Mouse (Mus musculus) E14TG2a.4 (cell line): Measurements from ENCODE around the gene Rictor.
A peak's percentile ranks its signal among the peaks of the same experiment; 100 is the strongest.

Experiments
- H3K27me3 ChIP-seq: 2 replicates; pipeline ENCODE4 v1.6.1; 2014; ENCODE audit warnings: low read length, control low read depth; ENCODE audit not compliant: insufficient read depth
- H3K36me3 ChIP-seq: 2 replicates; pipeline ENCODE4 v1.6.1; 2014; ENCODE audit warnings: low read length, control low read depth; ENCODE audit not compliant: insufficient read depth
- H3K4me1 ChIP-seq: replicated peaks from 2 replicates; pipeline ENCODE4 v1.6.1; 2014; ENCODE audit warnings: low read depth, low read length, control low read depth
- H3K4me3 ChIP-seq: replicated peaks from 2 replicates; pipeline ENCODE4 v1.5.1; 2014; ENCODE audit warnings: mild to moderate bottlenecking, low read length
- H3K9me3 ChIP-seq: 2 replicates; pipeline ENCODE4 v1.6.1; 2014; ENCODE audit warnings: low read length, control low read depth
- CTCF ChIP-seq: conservative IDR thresholded peaks from 2 replicates; pipeline ENCODE4 v1.5.1; 2014; ENCODE audit warnings: low read length
- NANOG ChIP-seq: IDR thresholded peaks from 2 replicates; pipeline ENCODE4 v1.6.1; 2014; ENCODE audit warnings: borderline replicate concordance, low read length, mixed read lengths
- POU5F1 ChIP-seq: IDR thresholded peaks from 2 replicates; pipeline ENCODE4 v1.6.1; 2014; ENCODE audit warnings: low read length, borderline replicate concordance

Gene Rictor

DNA sequence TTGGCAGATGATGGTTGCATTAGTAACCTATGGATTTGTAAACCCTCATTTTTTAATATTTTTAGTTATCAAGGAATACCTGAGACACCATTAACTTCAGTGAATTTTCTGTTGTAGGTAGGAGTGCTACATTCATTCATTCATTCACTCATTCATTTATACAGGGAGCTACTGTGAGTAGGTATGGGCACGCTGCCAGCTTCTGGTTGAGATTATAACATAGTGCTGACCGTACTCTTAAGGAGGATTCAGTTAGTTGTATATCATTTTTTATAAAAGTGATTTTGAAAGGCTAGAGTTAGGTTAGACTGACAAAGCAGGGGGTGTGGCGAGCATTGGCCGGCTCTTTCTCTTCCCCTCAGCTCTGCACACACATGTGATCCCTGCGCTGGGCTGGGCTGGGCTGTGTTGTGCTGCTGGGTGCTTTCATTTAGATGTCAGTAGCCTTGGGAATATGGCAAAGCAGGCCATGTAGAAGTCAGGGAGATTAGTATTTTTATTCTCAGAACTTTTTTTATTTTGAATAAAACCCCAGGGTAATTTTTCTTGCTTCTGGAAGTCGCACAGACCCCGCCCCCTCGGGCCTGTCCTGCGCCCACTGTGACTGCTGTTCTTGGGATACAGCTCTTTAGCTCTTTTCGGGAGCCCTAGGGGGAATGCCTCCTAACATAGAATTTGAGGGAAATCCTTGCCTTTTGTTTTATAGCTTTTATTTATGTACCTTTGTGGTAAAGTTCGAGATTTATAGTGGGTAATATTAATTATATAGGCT is 14.4 kb downstream of the Rictor start:
- Histone ChIP-seq H3K27me3 (no peaks in the 10 kb centered on the region), H3K4me1 (peaks cover 42% of the 10 kb centered on the region), H3K4me3 (no peak overlapping the region), H3K9me3 (peaks cover 9% of the 10 kb centered on the region; the same call in 1 of the 2 replicates), H3K36me3 (peaks cover 8% of the 10 kb centered on the region)
- no peak for TF ChIP-seq CTCF
- no peak for TF ChIP-seq POU5F1
- TF ChIP-seq NANOG, result no peak

DNA sequence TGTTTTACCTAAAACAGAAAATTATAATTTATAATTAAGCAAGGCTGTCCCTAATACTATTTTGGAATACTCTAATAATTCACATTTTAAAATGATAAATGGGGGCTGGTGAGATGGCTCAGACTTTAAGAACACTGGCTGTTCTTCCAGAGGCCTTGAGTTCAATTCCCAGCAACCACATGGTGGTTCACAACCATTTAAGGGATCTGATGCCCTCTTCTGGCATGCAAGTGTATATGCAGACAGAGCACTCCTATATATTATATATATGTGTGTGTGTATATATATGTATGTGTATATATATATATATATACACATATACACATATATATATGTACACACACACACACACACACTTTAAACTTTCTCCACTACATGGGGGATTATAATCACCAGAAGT is 15.2 kb downstream of the Rictor start:
- H3K27me3 ChIP-seq, result no peaks in the 10 kb centered on the region
- H3K4me1 ChIP-seq, result peaks cover 47% of the 10 kb centered on the region
- peaks cover 8% of the 10 kb centered on the region for H3K36me3 ChIP-seq
- H3K9me3 ChIP-seq, result peaks cover 9% of the 10 kb centered on the region; the same call in 1 of the 2 replicates
- peak; percentile 17; the same call in 1 of the 2 replicates for TF ChIP-seq CTCF
- TF ChIP-seq NANOG, result no peak
- H3K4me3 ChIP-seq, result no peak overlapping the region

- 0 out of 2 replicates have a peak, but pooled peaks cover 4% of the 10 kb centered on the region for H3K9me3 ChIP-seq
- H3K36me3 ChIP-seq, result peaks cover 3% of the 10 kb centered on the region; the same call in 1 of the 2 replicates
- peaks cover 47% of the 10 kb centered on the region for H3K4me1 ChIP-seq
- no peak for TF ChIP-seq POU5F1
- no peak for TF ChIP-seq CTCF
- no peak for TF ChIP-seq NANOG
- no peaks in the 10 kb centered on the region for H3K27me3 ChIP-seq
- H3K4me3 ChIP-seq, result no peak overlapping the region
Measured at GRCm38 (mm10) chr15:6724442-6724841, 16.3 kb downstream of the Rictor start.

DNA sequence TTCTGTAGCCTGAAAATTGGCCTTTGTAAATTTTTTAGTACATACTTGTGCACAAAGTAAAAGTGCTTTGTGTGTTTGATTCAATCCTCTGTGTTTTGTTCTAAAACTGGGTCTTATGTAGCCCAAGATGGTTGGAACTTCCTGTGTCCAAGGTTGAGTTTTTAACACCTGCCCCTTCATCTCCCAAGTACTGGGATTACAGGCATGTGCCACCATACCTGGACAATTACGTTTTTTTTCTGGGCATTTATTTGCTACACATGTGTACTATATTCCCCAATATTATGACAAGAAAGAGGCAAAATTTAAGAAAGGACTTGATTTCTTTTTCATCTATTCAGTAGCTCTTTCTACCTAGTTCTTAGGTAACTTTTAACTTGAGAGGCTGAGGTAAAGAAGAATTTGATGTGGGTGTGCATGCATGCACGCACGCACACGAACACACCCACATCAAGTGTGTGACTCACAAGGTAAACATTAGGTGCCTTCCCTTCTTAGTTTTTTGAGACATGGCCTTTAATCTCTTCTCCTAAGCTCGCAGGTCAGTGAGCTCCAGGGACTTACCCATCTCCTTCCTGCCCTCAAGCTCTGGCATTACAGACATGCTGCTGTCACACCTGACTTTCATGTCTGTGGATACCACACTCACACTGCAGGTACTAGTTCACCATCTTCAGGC is 18.1 kb downstream of the Rictor start:
- Histone ChIP-seq H3K9me3 (no peaks in the 10 kb centered on the region), H3K4me1 (peaks cover 57% of the 10 kb centered on the region), H3K4me3 (no peak overlapping the region), H3K36me3 (no peaks in the 10 kb centered on the region), H3K27me3 (no peaks in the 10 kb centered on the region)
- no peak for TF ChIP-seq POU5F1
- TF ChIP-seq CTCF, result no peak
- no peak for TF ChIP-seq NANOG

DNA sequence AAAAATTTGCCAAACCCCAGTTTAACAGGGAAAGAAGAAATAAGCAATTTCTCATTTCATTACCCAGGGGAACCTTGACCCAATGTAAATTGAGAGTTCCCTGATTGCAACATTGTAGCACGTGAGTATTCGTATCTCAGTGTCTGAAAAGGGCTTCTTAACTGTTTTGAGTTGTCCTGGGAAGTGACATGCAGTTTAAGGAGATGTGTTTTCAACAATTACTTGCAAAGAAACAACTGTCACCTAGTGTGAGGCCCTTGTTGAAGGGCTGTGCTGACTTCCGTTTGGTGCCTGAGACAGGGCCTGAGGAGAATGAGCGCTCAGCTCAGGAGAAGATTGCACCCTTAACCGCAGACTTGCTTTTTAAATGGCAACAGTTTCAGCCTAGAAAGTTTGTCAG is 24.9 kb downstream of the Rictor start:
- Histone ChIP-seq H3K36me3 (peaks cover 26% of the 10 kb centered on the region), H3K27me3 (no peaks in the 10 kb centered on the region), H3K4me1 (peaks cover 33% of the 10 kb centered on the region), H3K9me3 (no peaks in the 10 kb centered on the region), H3K4me3 (no peak overlapping the region)
- no peak for TF ChIP-seq NANOG
- no peak for TF ChIP-seq CTCF
- TF ChIP-seq POU5F1, result no peak

- TF ChIP-seq CTCF, result no peak
- no peak for TF ChIP-seq NANOG
- TF ChIP-seq POU5F1, result no peak
- Histone ChIP-seq H3K36me3 (peaks cover 44% of the 10 kb centered on the region), H3K27me3 (no peaks in the 10 kb centered on the region), H3K9me3 (no peaks in the 10 kb centered on the region), H3K4me1 (peaks cover 44% of the 10 kb centered on the region), H3K4me3 (no peak overlapping the region)
Measured at GRCm38 (mm10) chr15:6739180-6739579, 31.0 kb downstream of the Rictor start.

GRCm38 (mm10) chr15:6742337-6743025 is 34.3 kb downstream of the Rictor start:
- no peaks in the 10 kb centered on the region for H3K27me3 ChIP-seq
- H3K4me1 ChIP-seq, result peaks cover 60% of the 10 kb centered on the region
- TF ChIP-seq POU5F1 (no peak), CTCF (no peak), NANOG (no peak)
- no peak overlapping the region for H3K4me3 ChIP-seq
- H3K9me3 ChIP-seq, result no peaks in the 10 kb centered on the region
- H3K36me3 ChIP-seq, result peaks cover 23% of the 10 kb centered on the region

- Histone ChIP-seq H3K4me3 (no peak overlapping the region), H3K9me3 (no peaks in the 10 kb centered on the region), H3K27me3 (no peaks in the 10 kb centered on the region), H3K36me3 (peaks cover 15% of the 10 kb centered on the region), H3K4me1 (peaks cover 73% of the 10 kb centered on the region)
- no peak for TF ChIP-seq CTCF
- TF ChIP-seq POU5F1, result no peak
- TF ChIP-seq NANOG, result no peak
Measured at GRCm38 (mm10) chr15:6743723-6744122, 35.5 kb downstream of the Rictor start.
